Mouse (Mus musculus) CH12.LX (cell line): ENCODE results near the gene Rapgef6. TPM values are rescaled to one million over a fixed set of nuclear protein-coding genes. Genes with fewer than 3 reads are reported as not detected.
A peak's percentile ranks its signal among the peaks of the same experiment; 100 is the strongest.

Experiments used
- DNase-seq: peaks from one replicate; pipeline ENCODE4 v3.0.0-alpha.2; 2013; ENCODE audit errors: extremely low read depth
- H3K27ac ChIP-seq: 2 replicates; pipeline ENCODE4 v1.5.1; 2012; ENCODE audit warnings: low read depth, mild to moderate bottlenecking, control low read depth, moderate library complexity; ENCODE audit not compliant: insufficient read depth
- H3K27me3 ChIP-seq: replicated peaks from 2 replicates; pipeline ENCODE3; 2012; ENCODE audit warnings: inconsistent platforms
- H3K36me3 ChIP-seq, 2 experiments: replicated peaks in 1 of 2; 2 replicates each; pipeline versions ENCODE3 to v1.6.1; 2012; ENCODE audit warnings: inconsistent platforms in 1 of 2, low read length in 1 of 2, mild to moderate bottlenecking in 1 of 2, mixed read lengths in 1 of 2, moderate library complexity in 1 of 2; ENCODE audit not compliant: control insufficient read depth in 1 of 2, insufficient read depth in 1 of 2
- H3K4me1 ChIP-seq, 2 experiments: 2 replicates each; pipeline ENCODE4 v1.6.1; 2012; ENCODE audit warnings: inconsistent platforms in 1 of 2, moderate library complexity in 1 of 2; ENCODE audit not compliant: insufficient read depth in 2 of 2, control insufficient read depth in 1 of 2
- H3K4me2 ChIP-seq: 2 replicates; pipeline ENCODE4 v1.6.1; 2012; ENCODE audit warnings: low read depth, mild to moderate bottlenecking, control low read depth; ENCODE audit not compliant: poor library complexity, insufficient read depth, severe bottlenecking
- H3K4me3 ChIP-seq, 3 experiments: fragments of 150-350 bp in 1 of 3; sonication (generic) in 1 of 3; replicated peaks in 1 of 3; 2 replicates each; pipeline versions ENCODE3 to v1.5.1; 2011 to 2012; ENCODE audit warnings: low read depth in 2 of 3, low read length in 2 of 3, mild to moderate bottlenecking in 2 of 3, moderate library complexity in 2 of 3, control low read depth in 1 of 3, improper control_type of control experiment in 1 of 3, inconsistent platforms in 1 of 3, mixed read lengths in 1 of 3; ENCODE audit not compliant: poor library complexity in 1 of 3
- H3K79me2 ChIP-seq: replicated peaks from 2 replicates; pipeline ENCODE4 v1.6.1; 2012; ENCODE audit warnings: mild to moderate bottlenecking, moderate library complexity; ENCODE audit not compliant: control insufficient read depth, poor library complexity, insufficient read depth, severe bottlenecking; ENCODE audit errors: extremely low read depth
- H3K9ac ChIP-seq: 2 replicates; pipeline ENCODE4 v1.6.1; 2012; ENCODE audit warnings: low read depth, mild to moderate bottlenecking, control low read depth, moderate library complexity; ENCODE audit not compliant: insufficient read depth
- H3K9me3 ChIP-seq: replicated peaks from 2 replicates; pipeline ENCODE3; 2012; ENCODE audit warnings: low read length, inconsistent platforms, mixed read lengths
- CHD1 ChIP-seq: IDR thresholded peaks from 2 replicates; pipeline ENCODE4 v1.6.1; 2012; ENCODE audit warnings: low read depth, low read length, improper control_type of control experiment, inconsistent platforms
- E2F4 ChIP-seq: IDR thresholded peaks from 2 replicates; pipeline ENCODE4 v1.6.1; 2011; ENCODE audit warnings: low read depth, low read length, improper control_type of control experiment; ENCODE audit not compliant: insufficient replicate concordance
- ELF1 ChIP-seq: IDR thresholded peaks from 2 replicates; pipeline ENCODE4 v1.6.1; 2014; ENCODE audit warnings: low read depth, mild to moderate bottlenecking, inconsistent platforms, low read length, improper control_type of control experiment
- EP300 ChIP-seq: IDR thresholded peaks from 2 replicates; pipeline ENCODE4 v1.6.1; 2011; ENCODE audit warnings: low read length, improper control_type of control experiment
- ETS1 ChIP-seq: conservative IDR thresholded peaks from 2 replicates; pipeline ENCODE4 v1.6.1; 2012; ENCODE audit warnings: low read depth, mild to moderate bottlenecking, inconsistent platforms, low read length, improper control_type of control experiment, moderate library complexity
- GABPA ChIP-seq: IDR thresholded peaks from 2 replicates; pipeline ENCODE4 v1.6.1; 2012; ENCODE audit warnings: low read depth, low read length, improper control_type of control experiment, inconsistent platforms; ENCODE audit not compliant: insufficient replicate concordance
- IRF4 ChIP-seq: IDR thresholded peaks from 2 replicates; pipeline ENCODE4 v1.6.1; 2014; ENCODE audit warnings: low read depth, mild to moderate bottlenecking, inconsistent platforms, low read length, improper control_type of control experiment
- JUN ChIP-seq: IDR thresholded peaks from 2 replicates; pipeline ENCODE4 v1.6.1; 2011; ENCODE audit warnings: low read depth, mild to moderate bottlenecking, low read length, improper control_type of control experiment, moderate library complexity; ENCODE audit not compliant: insufficient read depth
- MAFK ChIP-seq: IDR thresholded peaks from 2 replicates; pipeline ENCODE4 v1.6.1; 2011; ENCODE audit warnings: low read length, improper control_type of control experiment; ENCODE audit not compliant: insufficient replicate concordance
- MEF2A ChIP-seq: IDR thresholded peaks from 2 replicates; pipeline ENCODE4 v1.6.1; 2014; ENCODE audit warnings: low read depth, mild to moderate bottlenecking, inconsistent platforms, low read length, improper control_type of control experiment, borderline replicate concordance
- MXI1 ChIP-seq: IDR thresholded peaks from 2 replicates; pipeline ENCODE4 v1.6.1; 2011; ENCODE audit warnings: mild to moderate bottlenecking, low read depth, low read length, improper control_type of control experiment
- NELFE ChIP-seq: IDR thresholded peaks from 2 replicates; pipeline ENCODE4 v1.6.1; 2011; ENCODE audit warnings: low read depth, low read length, improper control_type of control experiment
- POLR2A ChIP-seq: IDR thresholded peaks from 2 replicates; pipeline ENCODE4 v1.6.1; 2011; ENCODE audit warnings: low read depth, mild to moderate bottlenecking, improper control_type of control experiment, low read length
- POLR2AphosphoS2 ChIP-seq: IDR thresholded peaks from 2 replicates; pipeline ENCODE4 v1.6.1; 2011; ENCODE audit warnings: low read depth, low read length, improper control_type of control experiment
- RAD21 ChIP-seq: IDR thresholded peaks from 2 replicates; pipeline ENCODE4 v1.6.1; 2011; ENCODE audit warnings: low read depth, mild to moderate bottlenecking, low read length, improper control_type of control experiment, moderate library complexity
- RCOR1 ChIP-seq: conservative IDR thresholded peaks from 2 replicates; pipeline ENCODE4 v1.6.1; 2012; ENCODE audit warnings: low read depth, mild to moderate bottlenecking, inconsistent platforms, low read length, improper control_type of control experiment
- SIN3A ChIP-seq: IDR thresholded peaks from 2 replicates; pipeline ENCODE4 v1.6.1; 2012; ENCODE audit warnings: low read length, improper control_type of control experiment, inconsistent platforms
- SMC3 ChIP-seq: IDR thresholded peaks from 2 replicates; pipeline ENCODE4 v1.6.1; 2011; ENCODE audit warnings: low read depth, low read length, improper control_type of control experiment
- TCF12 ChIP-seq: IDR thresholded peaks from 2 replicates; pipeline ENCODE4 v1.6.1; 2014; ENCODE audit warnings: low read depth, mild to moderate bottlenecking, inconsistent platforms, low read length, improper control_type of control experiment
- UBTF ChIP-seq: IDR thresholded peaks from 2 replicates; pipeline ENCODE4 v1.6.1; 2012; ENCODE audit warnings: low read depth, mild to moderate bottlenecking, inconsistent platforms, low read length, improper control_type of control experiment, moderate library complexity
- USF1 ChIP-seq: IDR thresholded peaks from 2 replicates; pipeline ENCODE4 v1.6.1; 2014; ENCODE audit warnings: low read depth, mild to moderate bottlenecking, inconsistent platforms, low read length, improper control_type of control experiment
- ZKSCAN1 ChIP-seq: IDR thresholded peaks from 2 replicates; pipeline ENCODE4 v1.6.1; 2012; ENCODE audit warnings: low read depth, inconsistent platforms, low read length, improper control_type of control experiment, borderline replicate concordance
- ZMIZ1 ChIP-seq: IDR thresholded peaks from 2 replicates; pipeline ENCODE4 v1.6.1; 2012; ENCODE audit warnings: low read depth, mild to moderate bottlenecking, inconsistent platforms, low read length, improper control_type of control experiment
- ZNF384 ChIP-seq: IDR thresholded peaks from 2 replicates; pipeline ENCODE4 v1.6.1; 2012; ENCODE audit warnings: low read depth, low read length, improper control_type of control experiment, inconsistent platforms
- dilution Hi-C: fragments of 300-500 bp; cut with MboI; formaldehyde crosslinking; loops from 2 replicates; pipeline ENCODE4 v1.14.3; 2020; ENCODE audit warnings: low sequenced_read_pairs; ENCODE audit not compliant: extremely low pct_unique_long_range_greater_than_20kb, extremely low pct_ligation_motif_present
- in situ Hi-C: fragments of 300-500 bp; cut with MboI; formaldehyde crosslinking; loops from 3 replicates; pipeline ENCODE4 v1.14.3; 2019; ENCODE audit warnings: low sequenced_read_pairs, low pct_ligation_motif_present, low pct_unique_long_range_greater_than_20kb, mixed read lengths
- polyA plus RNA-seq: library from polyadenylated mRNA; unstranded; fragments of >175 nt; gene quantifications from 2 replicates; pipeline ENCODE4 v1.2.1, GENCODE M21; 2012; ENCODE audit warnings: low read depth; ENCODE audit not compliant: insufficient read length
- total RNA-seq, 2 experiments: library from RNA; depleted of rRNA; stranded (reverse); fragments of 300-350 nt in 1 of 2; fragments of >200 nt in 1 of 2; gene quantifications; 2 replicates each; pipeline ENCODE4 v1.2.3; 2012 to 2014

Rapgef6 gene
- total and polyA plus RNA-seq, 3 experiments = 36.7 to 63.8 (median 38.3) TPM

- TF ChIP-seq ETS1 (peak; percentile 97), ZMIZ1 (no peak), MAFK (peak; percentile 67), ZKSCAN1 (no peak), IRF4 (peak; percentile 87), TCF12 (peak; percentile 83), POLR2A (0 out of 2 replicates have a peak, but pooled peaks have one; percentile 16)
Measured at GRCm38 (mm10) chr11:54733546-54733945, 210.9 kb downstream of the Rapgef6 start (continued).

DNA sequence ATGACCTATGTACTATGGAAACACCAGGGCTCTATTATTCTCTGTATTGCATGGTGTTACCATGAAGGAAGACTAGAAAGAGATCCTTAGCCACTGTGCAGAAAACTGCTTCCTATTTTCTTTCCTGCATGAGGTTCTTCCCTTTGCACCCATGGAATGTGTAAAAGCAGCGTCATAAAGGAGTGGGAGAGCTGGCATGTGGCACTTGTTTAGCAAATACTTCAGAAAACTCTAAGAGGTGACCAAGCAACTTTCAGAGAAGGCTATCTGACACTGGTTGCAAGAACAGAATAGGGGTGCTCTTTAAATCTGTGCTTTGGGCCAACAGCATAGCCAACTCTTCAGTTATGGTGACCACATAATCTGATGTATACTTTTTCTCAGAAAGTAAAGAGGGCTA lies 212.5 kb downstream of the Rapgef6 start:
- Histone ChIP-seq H3K79me2 (peaks cover 26% of the 10 kb centered on the region), H3K4me3 (no peak overlapping the region), H3K4me2 (no peak overlapping the region), H3K36me3 (peaks cover 29 to 70% of the 10 kb centered on the region in 2 experiments), H3K9ac (no peak overlapping the region), H3K27ac (no peak overlapping the region), H3K27me3 (no peaks in the 10 kb centered on the region), H3K4me1 (peaks cover 18 to 65% of the 10 kb centered on the region in 2 experiments), H3K9me3 (no peaks in the 10 kb centered on the region)
- dilution Hi-C loops (no loop called here), in situ Hi-C loops (no loop called here)
- DNase-seq = no peak
- no peak for TF ChIP-seq EP300
- no peak for TF ChIP-seq POLR2AphosphoS2
- TF ChIP-seq ZNF384 = no peak
- TF ChIP-seq USF1 = no peak
- no peak for TF ChIP-seq NELFE
- no peak for TF ChIP-seq GABPA
- TF ChIP-seq SIN3A = no peak
- TF ChIP-seq RAD21 = no peak
- no peak for TF ChIP-seq UBTF
- TF ChIP-seq MAFK = no peak
- TF ChIP-seq ETS1 = no peak
- no peak for TF ChIP-seq MEF2A
- TF ChIP-seq JUN = no peak
- no peak for TF ChIP-seq MXI1

DNA sequence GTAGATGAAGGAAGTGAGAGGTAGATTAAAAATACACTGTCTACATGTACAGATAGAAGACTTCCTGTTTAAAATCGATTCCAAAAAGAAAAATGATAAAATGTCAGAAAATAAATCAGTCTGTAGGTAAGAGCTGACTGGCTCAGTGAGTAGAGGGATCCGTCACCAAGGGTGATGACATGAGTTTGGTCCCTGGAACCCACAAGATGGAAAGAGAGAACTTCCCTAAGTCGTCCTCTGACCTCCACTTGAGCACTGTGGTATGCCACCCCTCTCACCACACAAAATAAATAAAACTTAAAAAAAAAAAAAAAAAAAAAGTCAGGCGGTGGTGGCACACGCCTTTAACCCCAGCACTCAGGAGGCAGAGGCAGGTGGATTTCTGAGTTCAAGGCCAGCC lies 214.3 kb downstream of the Rapgef6 start:
- peaks cover 30 to 65% of the 10 kb centered on the region in 2 experiments for H3K36me3 ChIP-seq

More for the DNA sequence above, 214.3 kb downstream of the Rapgef6 start:
- Histone ChIP-seq H3K9ac (no peak overlapping the region), H3K4me1 (peaks cover 15 to 61% of the 10 kb centered on the region in 2 experiments), H3K4me3 (no peak overlapping the region), H3K27me3 (no peaks in the 10 kb centered on the region), H3K9me3 (no peaks in the 10 kb centered on the region), H3K79me2 (peaks cover 23% of the 10 kb centered on the region), H3K4me2 (no peak overlapping the region), H3K27ac (no peak overlapping the region)
- DNase-seq = no peak
- in situ Hi-C loops = no loop called here
- TF ChIP-seq CHD1 = no peak
- no peak for TF ChIP-seq GABPA
- TF ChIP-seq USF1 = no peak
- TF ChIP-seq ZMIZ1 = no peak
- no peak for TF ChIP-seq JUN
- TF ChIP-seq RCOR1 = no peak
- no peak for TF ChIP-seq UBTF
- no peak for TF ChIP-seq ELF1
- no peak for TF ChIP-seq E2F4
- TF ChIP-seq SMC3 = no peak
- dilution Hi-C loops = no loop called here
